Mouse (Mus musculus) forebrain, postnatal 0 days (tissue): ENCODE results near the gene Ccdc34. TPM values are rescaled to one million over a fixed set of nuclear protein-coding genes. Genes with fewer than 3 reads are reported as not detected.

ENCODE experiments used
- ATAC-seq: fragments of 200-750 bp; cut with Nextera tagmentation; 2 replicates; pipeline ENCODE4 v1.8.0; 2017; ENCODE audit warnings: mild to moderate bottlenecking, moderate library complexity
- DNase-seq: peaks from one replicate; pipeline ENCODE4 v3.0.0-alpha.2; 2015
- H3K27ac ChIP-seq: fragments of 300-500 bp; sonication (generic); 2 replicates; pipeline ENCODE4 v1.5.1; 2014; ENCODE audit warnings: low read depth, mild to moderate bottlenecking, antibody characterized with exemption, low read length, moderate library complexity, mixed read lengths
- H3K27me3 ChIP-seq: fragments of 300-500 bp; sonication (generic); 2 replicates; pipeline ENCODE4 v1.6.1; 2014; ENCODE audit warnings: mild to moderate bottlenecking, low read length, mixed read lengths; ENCODE audit not compliant: insufficient read depth
- H3K36me3 ChIP-seq: fragments of 300-500 bp; sonication (generic); 2 replicates; pipeline ENCODE4 v1.6.1; 2014; ENCODE audit warnings: mild to moderate bottlenecking, moderate library complexity; ENCODE audit not compliant: insufficient read depth
- H3K4me1 ChIP-seq: fragments of 300-500 bp; sonication (generic); 2 replicates; pipeline ENCODE4 v1.6.1; 2014; ENCODE audit warnings: antibody characterized with exemption; ENCODE audit not compliant: insufficient read depth
- H3K4me2 ChIP-seq: fragments of 300-500 bp; sonication (generic); 2 replicates; pipeline ENCODE4 v1.6.1; 2014; ENCODE audit warnings: low read depth, mild to moderate bottlenecking, moderate library complexity
- H3K4me3 ChIP-seq: fragments of 300-500 bp; sonication (generic); 2 replicates; pipeline ENCODE4 v1.5.1; 2014; ENCODE audit warnings: low read depth, low read length, mixed read lengths
- H3K9ac ChIP-seq: fragments of 300-500 bp; sonication (generic); 2 replicates; pipeline ENCODE4 v1.6.1; 2014; ENCODE audit warnings: mild to moderate bottlenecking
- H3K9me3 ChIP-seq: fragments of 300-500 bp; sonication (generic); 2 replicates; pipeline ENCODE4 v1.6.1; 2016; ENCODE audit warnings: low read length
- CTCF ChIP-seq: sonication (generic); IDR thresholded peaks from 2 replicates; pipeline ENCODE4 v1.5.1; 2016; ENCODE audit warnings: antibody characterized with exemption, control low read depth, low read depth
- WGBS: fragments of 180-500 bp; shearing (Covaris S2); extraction: QIAGEN DNeasy Blood & Tissue Kit; methylation state at CpG from one replicate; pipeline ENCODE4 v1.1.7; 2014; 5-methylcytosine and 5-hydroxymethylcytosine counted together
- polyA plus RNA-seq: library from polyadenylated mRNA; unstranded; fragments of >200 nt; fragmentation: Nextera tagmentation; extraction: Ambion mirVana; gene quantifications from 2 replicates; pipeline ENCODE4 v1.2.1, GENCODE M21; 2015
- total RNA-seq: library from RNA; depleted of rRNA; stranded (reverse); fragments of >200 nt; gene quantifications from 2 replicates; pipeline ENCODE4 v1.2.3, GENCODE M21; 2014

Gene Ccdc34
- total and polyA plus RNA-seq, 2 experiments from 2014 or later: 27.3 TPM

DNA sequence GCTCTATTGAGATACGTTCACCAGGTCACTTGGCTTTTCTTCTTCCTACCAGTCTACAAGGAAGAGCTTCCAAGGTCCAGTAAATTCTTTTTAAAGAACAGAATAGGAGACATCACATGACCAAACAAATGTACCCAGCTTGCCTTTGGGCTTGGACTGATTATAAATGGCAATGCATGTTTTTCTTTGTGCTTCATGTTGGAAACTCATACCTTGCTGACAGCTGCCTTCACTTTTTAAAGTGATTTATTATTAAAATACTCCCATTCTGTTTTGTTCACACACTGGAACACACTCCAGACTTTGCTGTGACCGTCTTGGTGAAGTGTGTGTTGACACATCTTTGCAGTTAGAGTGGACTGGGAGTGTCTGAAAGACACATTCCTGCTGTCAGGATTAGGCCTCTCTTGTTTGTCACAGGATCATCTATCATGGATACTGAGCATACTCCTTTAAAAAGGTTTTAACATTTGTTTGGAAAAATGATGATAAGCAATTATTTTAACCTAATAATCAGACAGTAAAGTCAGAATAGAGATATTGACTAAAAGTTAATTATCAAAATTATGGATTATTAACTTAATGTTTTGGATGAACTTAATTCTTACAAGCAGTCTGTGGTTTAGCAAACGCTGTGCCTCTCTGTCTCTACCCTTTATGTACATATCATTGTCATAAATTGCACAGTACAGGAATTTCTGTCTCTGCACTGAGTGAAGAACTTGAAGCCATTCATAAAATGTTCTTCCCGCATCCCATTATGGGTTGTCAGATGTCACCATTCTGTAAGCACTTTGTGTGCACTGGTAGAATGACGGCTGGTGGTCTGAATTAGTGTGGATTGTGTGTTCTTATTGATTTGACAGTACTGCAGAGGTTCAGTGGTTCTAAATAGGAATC is 25.5 kb downstream of the Ccdc34 start:
- Histone ChIP-seq H3K4me3 (no peak overlapping the region), H3K27ac (no peak overlapping the region), H3K36me3 (peaks cover 4% of the 10 kb centered on the region), H3K9ac (no peak overlapping the region), H3K4me2 (no peak overlapping the region), H3K9me3 (no peaks in the 10 kb centered on the region), H3K4me1 (no peaks in the 10 kb centered on the region), H3K27me3 (no peaks in the 10 kb centered on the region)
- no peak for ATAC-seq
- no peak for TF ChIP-seq CTCF
- no peak for DNase-seq
- 60% methylated on average over 5 of the region's 5 CpGs for WGBS

DNA sequence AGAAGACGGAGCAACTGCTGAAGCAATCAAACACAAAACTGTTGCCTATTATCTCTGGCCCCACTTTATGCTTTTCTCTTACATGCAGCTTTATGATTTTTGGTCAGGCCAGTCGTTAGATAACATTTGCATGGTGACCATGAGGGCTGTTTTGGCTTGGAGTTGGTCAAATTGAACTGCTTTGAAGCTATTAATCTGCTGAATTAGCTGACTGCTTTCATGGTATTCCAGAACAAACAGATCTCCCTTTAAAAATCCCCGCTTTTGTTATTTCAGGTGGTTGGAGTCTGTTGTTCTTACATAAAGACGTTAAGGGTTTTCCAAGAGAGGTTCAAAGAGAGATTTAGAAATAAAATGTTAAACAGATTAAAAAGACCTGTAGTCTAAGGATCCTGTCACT is 40.8 kb downstream of the Ccdc34 start:
- Histone ChIP-seq H3K4me2 (no peak overlapping the region), H3K9ac (no peak overlapping the region), H3K36me3 (no peaks in the 10 kb centered on the region), H3K9me3 (no peaks in the 10 kb centered on the region), H3K27me3 (no peaks in the 10 kb centered on the region), H3K4me1 (no peaks in the 10 kb centered on the region), H3K27ac (no peak overlapping the region), H3K4me3 (no peak overlapping the region)
- no peak for ATAC-seq
- TF ChIP-seq CTCF: no peak
- WGBS: 32% methylated on average over 4 of the region's 4 CpGs
- no peak for DNase-seq

DNA sequence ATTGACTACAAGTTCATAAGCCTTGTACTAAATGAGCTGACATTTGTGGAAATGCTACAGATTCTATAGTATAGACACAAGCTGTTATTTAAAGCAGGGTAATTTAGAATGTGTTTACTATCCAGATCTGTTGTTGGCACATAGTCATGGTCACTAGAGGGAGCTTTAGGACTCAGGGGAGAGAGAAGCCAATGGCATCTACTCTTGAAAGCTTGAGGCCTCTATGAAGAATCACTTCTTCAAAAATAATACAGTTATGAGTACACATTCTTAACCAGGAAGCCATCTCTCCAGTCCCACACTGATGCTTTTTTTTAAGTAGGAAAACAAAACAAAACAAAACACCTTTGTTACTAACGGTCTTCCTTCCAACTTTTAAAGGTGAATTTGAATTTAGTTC is 45.5 kb downstream of the Ccdc34 start:
- WGBS: 86% methylated on average over 1 of the region's 1 CpGs
- TF ChIP-seq CTCF: no peak
- no peak overlapping the region for H3K9ac ChIP-seq

DNA sequence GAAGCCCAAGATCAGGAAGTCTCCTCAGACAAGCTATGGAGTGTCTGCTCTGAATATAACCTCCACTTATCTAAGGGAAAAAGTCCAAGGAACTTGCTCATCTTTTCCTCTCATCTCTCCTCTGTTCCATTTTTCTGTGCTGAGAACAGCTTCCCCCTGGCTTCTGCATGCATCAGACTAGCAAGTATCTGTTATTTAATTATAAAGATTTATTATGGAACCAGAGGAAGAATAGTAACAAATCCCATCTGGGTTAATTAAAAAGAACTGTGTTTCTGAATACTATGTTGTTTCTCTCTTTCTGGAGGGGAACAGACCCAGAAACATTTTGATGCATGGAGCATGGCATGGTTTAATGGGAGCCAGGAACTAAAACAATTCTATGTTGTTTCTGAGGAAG is 51.3 kb downstream of the Ccdc34 start:
- no peaks in the 10 kb centered on the region for H3K27me3 ChIP-seq
- no peak for DNase-seq
- H3K4me3 ChIP-seq: no peak overlapping the region
- H3K4me2 ChIP-seq: no peak overlapping the region
- no peaks in the 10 kb centered on the region for H3K36me3 ChIP-seq
- no peak overlapping the region for H3K9ac ChIP-seq
- H3K4me1 ChIP-seq: no peaks in the 10 kb centered on the region
- no peak for TF ChIP-seq CTCF
- no peak overlapping the region for H3K27ac ChIP-seq
- H3K9me3 ChIP-seq: no peaks in the 10 kb centered on the region
- no peak for ATAC-seq

More for the DNA sequence above, 45.5 kb downstream of the Ccdc34 start:
- no peaks in the 10 kb centered on the region for H3K9me3 ChIP-seq
- no peak overlapping the region for H3K4me3 ChIP-seq
- H3K4me2 ChIP-seq: no peak overlapping the region
- no peaks in the 10 kb centered on the region for H3K27me3 ChIP-seq
- DNase-seq (no peak), ATAC-seq (no peak)
- H3K36me3 ChIP-seq: no peaks in the 10 kb centered on the region
- H3K27ac ChIP-seq: no peak overlapping the region
- H3K4me1 ChIP-seq: no peaks in the 10 kb centered on the region

DNA sequence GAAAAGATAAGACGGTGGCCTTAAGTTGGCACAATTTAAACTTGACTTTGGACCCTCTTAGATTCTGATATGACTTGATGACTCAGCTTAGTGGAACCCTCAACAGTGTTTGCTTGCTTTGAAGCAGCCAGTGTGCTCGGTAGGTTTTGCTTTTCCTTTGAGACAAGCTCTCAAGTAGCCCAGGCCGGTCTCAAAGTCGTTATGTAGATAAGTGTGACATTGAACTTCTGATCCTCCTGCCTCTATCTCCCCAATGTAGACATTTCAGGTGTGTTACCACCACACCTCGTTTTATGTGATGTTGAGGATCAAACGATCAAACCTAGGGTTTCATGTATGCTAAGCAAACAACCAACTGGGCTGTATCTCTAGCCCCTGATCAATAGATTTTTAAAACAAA is 55.4 kb downstream of the Ccdc34 start:
- Histone ChIP-seq H3K27ac (no peak overlapping the region), H3K27me3 (no peaks in the 10 kb centered on the region), H3K4me2 (no peak overlapping the region), H3K9ac (no peak overlapping the region), H3K36me3 (no peaks in the 10 kb centered on the region), H3K4me3 (no peak overlapping the region), H3K4me1 (no peaks in the 10 kb centered on the region), H3K9me3 (no peaks in the 10 kb centered on the region)
- TF ChIP-seq CTCF: no peak
- 87% methylated on average over 6 of the region's 6 CpGs for WGBS
- no peak for DNase-seq
- no peak for ATAC-seq

DNA sequence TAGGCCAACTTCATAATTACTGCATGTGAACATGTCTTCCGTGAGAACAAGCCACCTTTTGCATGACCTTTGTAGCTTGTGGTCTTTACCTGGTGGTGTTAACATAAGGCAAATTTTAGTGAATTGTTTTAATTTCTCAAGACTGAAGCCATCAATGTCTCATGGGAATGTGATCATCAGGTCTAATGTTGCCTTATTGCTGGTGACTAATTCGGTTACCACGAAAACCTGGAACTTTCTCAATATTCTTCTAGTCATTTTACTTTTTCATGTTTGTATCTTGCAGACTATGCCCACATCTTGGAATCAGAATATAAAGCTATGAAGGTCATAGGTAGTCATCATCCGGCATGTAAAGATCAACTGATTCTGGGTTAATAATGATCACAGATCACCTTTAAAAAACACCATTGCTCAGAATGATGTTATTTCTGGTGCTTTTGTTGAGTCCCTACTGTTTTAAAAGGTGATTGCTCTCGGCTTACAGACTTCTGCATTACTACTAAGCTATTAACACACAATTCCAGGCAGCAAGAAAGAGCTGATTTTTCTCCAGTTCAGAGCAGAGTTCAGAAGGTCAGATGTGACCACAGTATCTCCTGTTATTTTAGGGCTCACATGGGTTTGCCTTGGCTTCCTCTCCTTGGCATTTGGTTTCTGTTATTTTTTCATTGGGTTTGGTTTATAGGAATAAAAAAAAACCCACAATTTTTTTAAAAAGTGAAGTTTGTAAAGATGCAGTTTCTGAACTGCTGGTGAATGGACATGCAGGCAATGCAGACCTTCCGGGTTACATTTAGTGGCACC is 57.2 kb downstream of the Ccdc34 start:
- H3K27ac ChIP-seq: no peak overlapping the region
- H3K9ac ChIP-seq: no peak overlapping the region
- DNase-seq: no peak
- H3K36me3 ChIP-seq: no peaks in the 10 kb centered on the region
- TF ChIP-seq CTCF: no peak
- H3K4me1 ChIP-seq: no peaks in the 10 kb centered on the region
- WGBS: 90% methylated on average over 6 of the region's 6 CpGs
- H3K27me3 ChIP-seq: no peaks in the 10 kb centered on the region
- no peak overlapping the region for H3K4me3 ChIP-seq
- ATAC-seq: no peak
- H3K4me2 ChIP-seq: no peak overlapping the region
- H3K9me3 ChIP-seq: no peaks in the 10 kb centered on the region

DNA sequence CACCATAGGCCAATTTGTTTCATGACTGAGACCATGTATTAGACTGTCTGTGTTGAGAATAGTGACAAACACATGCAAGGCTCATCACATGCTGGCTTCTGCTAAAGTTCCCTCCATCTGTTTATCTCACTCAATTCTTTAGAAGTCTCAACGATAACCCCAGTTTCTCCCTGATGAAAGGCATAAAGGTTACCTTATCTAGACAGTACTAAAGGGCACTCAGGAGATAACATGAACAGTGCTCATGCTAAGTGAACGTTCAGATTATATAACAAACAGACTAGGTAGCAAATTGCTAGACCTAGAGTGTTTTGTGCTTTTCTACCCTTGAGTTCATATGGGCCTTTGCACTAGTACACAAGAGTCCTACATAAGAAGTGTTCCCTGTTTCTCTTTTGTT is 59.6 kb downstream of the Ccdc34 start:
- TF ChIP-seq CTCF: no peak
- H3K9ac ChIP-seq: no peak overlapping the region
- ATAC-seq (no peak), DNase-seq (no peak)
- H3K9me3 ChIP-seq: no peaks in the 10 kb centered on the region
- H3K4me3 ChIP-seq: no peak overlapping the region
- H3K4me1 ChIP-seq: no peaks in the 10 kb centered on the region
- H3K36me3 ChIP-seq: no peaks in the 10 kb centered on the region
- no peak overlapping the region for H3K4me2 ChIP-seq
- no peaks in the 10 kb centered on the region for H3K27me3 ChIP-seq
- H3K27ac ChIP-seq: no peak overlapping the region
- WGBS: 84% methylated on average over 2 of the region's 2 CpGs
